Mouse (Mus musculus) megakaryocyte, embryonic 14.5 days (primary cell): ENCODE data around the gene Rps21.

Experiments used
- FLI1 ChIP-seq: IDR thresholded peaks from 2 replicates; pipeline ENCODE4 v1.6.1; 2012; ENCODE audit warnings: low read length, inconsistent platforms, mixed read lengths
- GATA1 ChIP-seq: IDR thresholded peaks from 3 replicates; pipeline ENCODE4 v1.6.1; 2012; ENCODE audit warnings: mixed read lengths, low read length, inconsistent platforms, borderline replicate concordance

GRCm38 (mm10) chr2:180220165-180220564, 37.0 kb upstream of the Rps21 start:
- TF ChIP-seq FLI1: no peak
- no peak for TF ChIP-seq GATA1
